Mouse (Mus musculus) G1E (cell line): ENCODE measurements around the gene Tbc1d1. TPM values are rescaled to one million over a fixed set of nuclear protein-coding genes. Genes with fewer than 3 reads are reported as not detected.

Source experiments
- ATAC-seq: 2 replicates; pipeline ENCODE4 v1.8.0; 2016; ENCODE audit warnings: mild to moderate bottlenecking; ENCODE audit not compliant: insufficient number of reproducible peaks, poor library complexity, low FRiP score, severe bottlenecking; ENCODE audit errors: extremely low read depth
- DNase-seq: peaks from one replicate; pipeline ENCODE4 v3.0.0; 2012; ENCODE audit warnings: low spot score
- H3K27me3 ChIP-seq: 2 replicates; pipeline ENCODE4 v1.6.1; 2012; ENCODE audit warnings: mild to moderate bottlenecking, low read length, inconsistent platforms; ENCODE audit not compliant: insufficient read depth
- H3K36me3 ChIP-seq: replicated peaks from 2 replicates; pipeline ENCODE3; 2012; ENCODE audit warnings: mild to moderate bottlenecking, inconsistent platforms
- H3K4me1 ChIP-seq: 2 replicates; pipeline ENCODE4 v1.6.1; 2012; ENCODE audit warnings: low read depth, low read length, inconsistent platforms, mixed read lengths; ENCODE audit not compliant: insufficient read depth
- H3K4me3 ChIP-seq: 2 replicates; pipeline ENCODE4 v1.5.1; 2012; ENCODE audit warnings: low read depth, mild to moderate bottlenecking, inconsistent platforms, low read length, moderate library complexity, mixed read lengths
- H3K9me3 ChIP-seq: replicated peaks from 2 replicates; pipeline ENCODE4 v1.6.1; 2012; ENCODE audit warnings: inconsistent platforms
- CTCF ChIP-seq: IDR thresholded peaks from 2 replicates; pipeline ENCODE4 v1.5.1; 2012; ENCODE audit warnings: low read depth, low read length, inconsistent platforms, mixed read lengths
- GATA1 ChIP-seq: IDR thresholded peaks from 2 replicates; pipeline ENCODE4 v1.6.1; 2012; ENCODE audit warnings: borderline replicate concordance, low read length, inconsistent platforms, mixed read lengths
- GATA2 ChIP-seq: IDR thresholded peaks from 2 replicates; pipeline ENCODE4 v1.6.1; 2012; ENCODE audit warnings: low read depth, low read length, inconsistent platforms, borderline replicate concordance
- POLR2AphosphoS5 ChIP-seq: IDR thresholded peaks from 2 replicates; pipeline ENCODE4 v1.6.1; 2012; ENCODE audit warnings: low read depth, low read length, inconsistent platforms; ENCODE audit not compliant: insufficient replicate concordance
- TAL1 ChIP-seq: conservative IDR thresholded peaks from 2 replicates; pipeline ENCODE4 v1.6.1; 2012; ENCODE audit warnings: low read depth, low read length, inconsistent platforms, mixed read lengths
- polyA plus RNA-seq: library from polyadenylated mRNA; stranded (reverse); fragments of >175 nt; gene quantifications from 2 replicates; pipeline ENCODE4 v1.2.3, GENCODE M21; 2012
- total RNA-seq, 2 experiments: library from RNA; stranded (forward) in 1 of 2; stranded (reverse) in 1 of 2; fragments of 200-1000 nt in 1 of 2; fragments of >200 nt in 1 of 2; fragmentation: Nextera tagmentation in 1 of 2; gene quantifications; 2 replicates each; pipeline ENCODE4 v1.2.3; 2014 to 2017

Tbc1d1 gene
- total and polyA plus RNA-seq, 3 experiments = 4.2 to 17.3 (median 11.7) TPM

DNA sequence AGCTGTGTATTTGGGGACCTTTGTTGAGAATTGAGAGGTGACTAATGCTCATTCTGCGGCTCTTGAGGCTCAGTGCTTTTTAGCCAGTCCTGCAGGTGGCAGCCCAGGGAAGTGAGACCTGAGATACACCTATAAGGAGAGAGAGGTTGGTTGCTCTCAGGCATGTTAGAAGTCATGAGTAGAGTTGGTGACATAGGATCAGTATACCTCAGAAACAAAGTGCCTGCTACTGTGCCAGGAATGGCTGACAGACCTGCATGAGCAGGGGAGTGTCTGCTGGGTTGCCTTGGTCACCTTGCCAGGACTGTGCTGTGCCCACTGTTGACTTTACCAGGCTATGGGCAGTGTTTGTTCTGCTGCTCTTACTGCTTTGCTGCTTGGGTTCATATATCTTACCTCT lies 157.4 kb downstream of the Tbc1d1 start:
- TF ChIP-seq CTCF = no peak
- no peak for DNase-seq
- no peak overlapping the region for H3K4me3 ChIP-seq
- H3K27me3 ChIP-seq = no peaks in the 10 kb centered on the region
- peaks cover 60% of the 10 kb centered on the region for H3K36me3 ChIP-seq
- no peaks in the 10 kb centered on the region for H3K9me3 ChIP-seq
- no peaks in the 10 kb centered on the region for H3K4me1 ChIP-seq
- ATAC-seq = no peak

- no peak for TF ChIP-seq TAL1
- TF ChIP-seq POLR2AphosphoS5 = no peak
- TF ChIP-seq GATA1 = no peak
- no peak for TF ChIP-seq GATA2
- no peak for TF ChIP-seq CTCF
- H3K27me3 ChIP-seq = no peaks in the 10 kb centered on the region
- DNase-seq (no peak), ATAC-seq (no peak)
- no peaks in the 10 kb centered on the region for H3K4me1 ChIP-seq
- H3K36me3 ChIP-seq = peaks cover 64% of the 10 kb centered on the region
- no peaks in the 10 kb centered on the region for H3K9me3 ChIP-seq
- no peak overlapping the region for H3K4me3 ChIP-seq
Measured at GRCm38 (mm10) chr5:64314288-64315052, 158.4 kb downstream of the Tbc1d1 start.

DNA sequence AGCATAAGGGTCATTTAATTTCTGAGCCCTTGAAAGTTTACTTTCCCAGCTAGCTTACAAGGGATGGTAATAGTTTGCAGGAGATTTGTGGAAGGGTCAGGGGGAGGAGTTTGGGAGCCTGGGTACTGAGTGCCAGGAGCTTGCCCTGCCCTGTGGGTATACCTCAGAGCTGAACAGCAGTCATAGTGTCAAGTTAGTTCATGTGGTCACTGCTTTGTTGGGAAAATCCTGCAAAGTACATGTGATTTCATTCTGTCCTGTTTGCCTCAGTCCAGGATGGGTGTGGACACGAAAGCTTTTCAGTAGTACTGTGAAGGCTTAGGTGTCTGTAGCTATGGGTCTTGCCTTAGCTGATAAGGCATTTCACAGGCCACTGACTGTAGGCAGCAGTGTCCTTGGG lies 159.0 kb downstream of the Tbc1d1 start:
- Histone ChIP-seq H3K9me3 (no peaks in the 10 kb centered on the region), H3K4me1 (no peaks in the 10 kb centered on the region), H3K36me3 (peaks cover 65% of the 10 kb centered on the region), H3K27me3 (no peaks in the 10 kb centered on the region), H3K4me3 (no peak overlapping the region)
- no peak for DNase-seq
- no peak for ATAC-seq
- no peak for TF ChIP-seq GATA2
- TF ChIP-seq CTCF = no peak
- TF ChIP-seq TAL1 = no peak
- no peak for TF ChIP-seq GATA1
- no peak for TF ChIP-seq POLR2AphosphoS5

- TF ChIP-seq GATA1 (no peak), CTCF (no peak), TAL1 (no peak), POLR2AphosphoS5 (no peak), GATA2 (no peak)
- H3K9me3 ChIP-seq = no peaks in the 10 kb centered on the region
- H3K27me3 ChIP-seq = no peaks in the 10 kb centered on the region
- H3K36me3 ChIP-seq = peaks cover 61% of the 10 kb centered on the region
- ATAC-seq (no peak), DNase-seq (no peak)
- H3K4me3 ChIP-seq = no peak overlapping the region
- no peaks in the 10 kb centered on the region for H3K4me1 ChIP-seq
Measured at GRCm38 (mm10) chr5:64323286-64323685, 167.2 kb downstream of the Tbc1d1 start.

- H3K36me3 ChIP-seq = peaks cover 62% of the 10 kb centered on the region
- no peaks in the 10 kb centered on the region for H3K4me1 ChIP-seq
- H3K27me3 ChIP-seq = no peaks in the 10 kb centered on the region
- no peak for ATAC-seq
- no peak for DNase-seq
- no peak for TF ChIP-seq GATA1
- H3K9me3 ChIP-seq = no peaks in the 10 kb centered on the region
- no peak overlapping the region for H3K4me3 ChIP-seq
Measured at GRCm38 (mm10) chr5:64324353-64324752, 168.2 kb downstream of the Tbc1d1 start.

GRCm38 (mm10) chr5:64324920-64325319 lies 168.8 kb downstream of the Tbc1d1 start:
- H3K4me3 ChIP-seq = no peak overlapping the region
- H3K9me3 ChIP-seq = no peaks in the 10 kb centered on the region
- no peaks in the 10 kb centered on the region for H3K4me1 ChIP-seq
- H3K27me3 ChIP-seq = no peaks in the 10 kb centered on the region
- peaks cover 62% of the 10 kb centered on the region for H3K36me3 ChIP-seq
- no peak for ATAC-seq
- TF ChIP-seq GATA2 = no peak
- DNase-seq = no peak

DNA sequence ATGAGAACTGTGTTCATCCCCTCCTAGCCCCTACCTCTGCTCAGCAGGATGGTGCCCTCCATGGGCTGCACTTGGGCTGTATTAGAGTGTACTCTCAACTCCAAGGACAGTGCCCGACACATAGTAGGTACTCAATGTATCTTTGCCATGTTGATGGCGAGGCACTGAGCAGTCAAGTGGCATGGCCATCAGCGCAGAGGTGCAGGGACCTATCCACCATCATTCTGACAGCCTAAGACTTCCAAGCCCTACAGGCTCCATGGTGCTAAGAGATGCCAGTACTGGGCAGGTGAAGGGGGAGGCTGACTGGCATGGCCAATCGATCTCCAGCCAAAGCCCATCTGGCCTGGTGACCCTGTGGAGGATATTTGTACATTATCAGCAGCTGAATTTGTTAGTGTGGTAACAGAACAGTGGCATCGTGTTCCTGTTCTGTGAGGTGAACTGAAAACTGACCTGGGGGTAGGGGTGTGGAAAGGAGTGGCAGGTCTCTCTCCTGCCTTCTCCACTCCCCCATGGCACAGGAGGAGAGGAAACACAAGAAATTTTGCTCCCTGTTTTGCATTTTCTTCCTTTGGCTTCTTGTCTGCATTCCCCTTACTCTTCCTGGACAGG lies 169.7 kb downstream of the Tbc1d1 start:
- TF ChIP-seq CTCF = no peak
- no peak for TF ChIP-seq GATA1
- TF ChIP-seq TAL1 = no peak
- TF ChIP-seq POLR2AphosphoS5 = no peak
- TF ChIP-seq GATA2 = no peak
- H3K36me3 ChIP-seq = peaks cover 64% of the 10 kb centered on the region
- no peaks in the 10 kb centered on the region for H3K9me3 ChIP-seq
- H3K4me3 ChIP-seq = no peak overlapping the region
- ATAC-seq (no peak), DNase-seq (no peak)
- no peaks in the 10 kb centered on the region for H3K4me1 ChIP-seq
- H3K27me3 ChIP-seq = no peaks in the 10 kb centered on the region
